9 mouse cellular contexts compared by ENCODE assay signal in the genomic region with DNA sequence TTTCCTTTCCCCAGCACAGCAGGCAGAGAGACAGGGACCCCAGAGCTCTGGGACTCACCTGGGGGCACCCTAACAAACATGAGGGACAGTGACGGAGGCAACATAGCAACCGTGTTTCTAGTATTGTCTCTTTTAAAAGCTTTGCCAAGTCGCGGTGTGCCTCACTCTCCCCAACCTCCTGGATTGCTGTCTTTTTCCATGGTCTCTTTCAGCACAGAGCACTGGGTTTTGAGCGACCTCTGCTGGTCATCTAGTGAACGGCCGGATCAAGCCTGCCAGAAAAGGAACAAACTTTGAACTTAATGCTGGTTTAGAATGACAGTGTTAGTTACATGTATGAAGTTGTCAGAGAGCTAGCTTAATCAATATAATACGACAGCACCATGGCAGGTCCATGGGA. TPM values are rescaled to one million over a fixed set of nuclear protein-coding genes. Genes with fewer than 3 reads are reported as not detected.
A peak's percentile ranks its signal among the peaks of the same experiment; 100 is the strongest.
DNase-seq lines count a peak whose midpoint lies in the region; ATAC-seq lines count a peak whose summit lies in the region.
"Had no signal": no experiment of that assay in that cellular context is flagged by ENCODE, and none has a peak within 500 bp of the region (broad histone marks: within the 10 kb centered on the region; RNA-seq: fewer than 3 reads in every experiment).

No protein-coding gene starts in this region.

- peaks cover 25% of the 10 kb centered on the region for H3K27me3 ChIP-seq in heart, embryonic 11.5 days (ENCODE audit: control insufficient read depth, insufficient read depth, low read length)
- 0 out of 2 replicates have a peak, but pooled peaks cover 16% of the 10 kb centered on the region for H3K27me3 ChIP-seq in intestine, embryonic 15.5 days (replicated peaks)
- peaks cover 15% of the 10 kb centered on the region for H3K27me3 ChIP-seq in midbrain, embryonic 16.5 days (ENCODE audit: control insufficient read depth, insufficient read depth, low read depth, low read length)

- WGBS in heart, embryonic 11.5 days (ENCODE audit: insufficient replicate concordance): 1% methylated on average over 8 of the region's 8 CpGs
- WGBS in intestine, embryonic 15.5 days: 1% methylated on average over 8 of the region's 8 CpGs
- WGBS in midbrain, embryonic 16.5 days: under 1% methylated on average over 8 of the region's 8 CpGs

- no peak overlapping the region for H3K27ac ChIP-seq in heart, embryonic 11.5 days (ENCODE audit: low read depth, low read length)
- no peak overlapping the region for H3K27ac ChIP-seq in intestine, embryonic 15.5 days
- no peak overlapping the region for H3K27ac ChIP-seq in midbrain, embryonic 16.5 days (ENCODE audit: low read length)
- H3K27ac ChIP-seq: neural tube, embryonic 13.5 days had no signal

- no peak overlapping the region for H3K9ac ChIP-seq in heart, embryonic 11.5 days (ENCODE audit: low read depth, low read length)
- no peak overlapping the region for H3K9ac ChIP-seq in intestine, embryonic 15.5 days
- no peak overlapping the region for H3K9ac ChIP-seq in midbrain, embryonic 16.5 days (ENCODE audit: low read depth, low read length)
- H3K9ac ChIP-seq: neural tube, embryonic 13.5 days had no signal

- intact Hi-C loops in left cerebral cortex, postnatal 10 days (cut with DNase I): loop anchor here (2.0 to 5.0 kb wide), 3 partner anchors 99 to 349 kb away; a partner anchor contains a TSS

- DNase-seq in heart, adult 18-20 months: peak; percentile 63 to 91
- DNase-seq in cerebellum, adult 9-11 months: peak; percentile 80
- DNase-seq in gastrocnemius, adult 18-20 months (ENCODE audit: low spot score): peak; percentile 71
- peak; percentile 62 to 72 for DNase-seq in left cerebral cortex, postnatal 10 days (ENCODE audit: extremely low spot score in 1 of 2, low spot score in 2 of 2)
- DNase-seq in spleen, postnatal 14 days (ENCODE audit: low spot score in 2 of 2): peak; percentile 31 to 58

- no peak overlapping the region for H3K4me3 ChIP-seq in heart, embryonic 11.5 days (ENCODE audit: low read depth, low read length)
- H3K4me3 ChIP-seq in intestine, embryonic 15.5 days (replicated peaks): no peak overlapping the region
- no peak overlapping the region for H3K4me3 ChIP-seq in midbrain, embryonic 16.5 days (ENCODE audit: low read depth, low read length)
- H3K4me3 ChIP-seq: neural tube, embryonic 13.5 days had no signal

- no peak overlapping the region for H3K4me2 ChIP-seq in heart, embryonic 11.5 days
- H3K4me2 ChIP-seq in intestine, embryonic 15.5 days (replicated peaks): no peak overlapping the region
- H3K4me2 ChIP-seq in midbrain, embryonic 16.5 days (ENCODE audit: low read length): no peak overlapping the region
- H3K4me2 ChIP-seq: neural tube, embryonic 13.5 days had no signal

- H3K36me3 ChIP-seq in heart, embryonic 11.5 days (ENCODE audit: control insufficient read depth, insufficient read depth, low read length): no peaks in the 10 kb centered on the region
- H3K36me3 ChIP-seq in intestine, embryonic 15.5 days: no peaks in the 10 kb centered on the region
- H3K36me3 ChIP-seq in midbrain, embryonic 16.5 days (ENCODE audit: control insufficient read depth, insufficient read depth, low read length): no peaks in the 10 kb centered on the region
- H3K36me3 ChIP-seq: neural tube, embryonic 13.5 days had no signal

- H3K4me1 ChIP-seq in heart, embryonic 11.5 days (ENCODE audit: control insufficient read depth, insufficient read depth, low read length): no peaks in the 10 kb centered on the region
- H3K4me1 ChIP-seq in intestine, embryonic 15.5 days (replicated peaks): no peaks in the 10 kb centered on the region
- H3K4me1 ChIP-seq in midbrain, embryonic 16.5 days (ENCODE audit: control insufficient read depth, insufficient read depth, low read length): no peaks in the 10 kb centered on the region
- H3K4me1 ChIP-seq: neural tube, embryonic 13.5 days had no signal

- no peak for ATAC-seq in heart, embryonic 11.5 days (replicated peaks; ENCODE audit: insufficient number of reproducible peaks, low FRiP score, low TSS enrichment)
- ATAC-seq in intestine, embryonic 15.5 days: peak; percentile 44; the same call in 1 of the 2 replicates
- ATAC-seq in midbrain, embryonic 16.5 days: peak; percentile 59

- no peaks in the 10 kb centered on the region for H3K9me3 ChIP-seq in heart, embryonic 11.5 days (replicated peaks; ENCODE audit: control insufficient read depth, low read length)
- no peaks in the 10 kb centered on the region for H3K9me3 ChIP-seq in intestine, embryonic 15.5 days
- H3K9me3 ChIP-seq in midbrain, embryonic 16.5 days (replicated peaks; ENCODE audit: control insufficient read depth, low read length, poor library complexity, severe bottlenecking): no peaks in the 10 kb centered on the region
- H3K9me3 ChIP-seq: neural tube, embryonic 13.5 days had no signal

RNA-seq across cellular contexts. Expression of a gene that starts 14.5 kb away (rescaled TPM):
- total RNA-seq in heart, adult 18-20 months (2021): 1 to 10 TPM; 1.1 to 3.0 TPM
- polyA plus RNA-seq in heart, embryonic 11.5 days (2014; fragmentation: Nextera tagmentation; extraction: Ambion mirVana): 0.39 and 0.63 TPM in 2 replicates
- under 1 TPM; 0.18 to 0.38 TPM for total RNA-seq in gastrocnemius, adult 18-20 months (2021)
- 5.1 and 5.6 TPM in 2 replicates for polyA plus RNA-seq in intestine, embryonic 15.5 days (2015; fragmentation: Nextera tagmentation; extraction: Ambion mirVana)
- 1 to 10 TPM; 1.4 to 1.6 TPM for total RNA-seq in left cerebral cortex, postnatal 10 days (2021)
- 1.3 and 1.5 TPM in 2 replicates for polyA plus RNA-seq in midbrain, embryonic 16.5 days (2015; fragmentation: Nextera tagmentation; extraction: Ambion mirVana)

RNA-seq across cellular contexts. Expression of a gene that starts 25.7 kb away (rescaled TPM):
- 1 to 10 TPM; 1.0 to 1.4 TPM for total RNA-seq in heart, adult 18-20 months (2021)
- polyA plus RNA-seq in heart, embryonic 11.5 days (2014; fragmentation: Nextera tagmentation; extraction: Ambion mirVana): 0.04 TPM in 1 of 2 replicates, not detected in the other
- under 1 TPM; 0.27 to 0.66 TPM for total RNA-seq in gastrocnemius, adult 18-20 months (2021)
- polyA plus RNA-seq in intestine, embryonic 15.5 days (2015; fragmentation: Nextera tagmentation; extraction: Ambion mirVana): 0.15 and 0.19 TPM in 2 replicates
- total RNA-seq in left cerebral cortex, postnatal 10 days (2021): under 1 TPM; 0.61 to 0.97 TPM
- 0.12 and 0.19 TPM in 2 replicates for polyA plus RNA-seq in midbrain, embryonic 16.5 days (2015; fragmentation: Nextera tagmentation; extraction: Ambion mirVana)
- polyA plus RNA-seq: neural tube, embryonic 13.5 days had no signal
